Mouse (Mus musculus) E14TG2a.4 (cell line): ENCODE measurements at regions not wholly inside any gene's neighbourhood (a gene's known extent, or its start where the extent isn't known, plus 50 kb on each side); places are given as distances from the start of the nearest gene placed in this dataset.

Experiments used
- H3K27me3 ChIP-seq: 2 replicates; pipeline ENCODE4 v1.6.1; 2014; ENCODE audit warnings: low read length, control low read depth; ENCODE audit not compliant: insufficient read depth
- H3K36me3 ChIP-seq: 2 replicates; pipeline ENCODE4 v1.6.1; 2014; ENCODE audit warnings: low read length, control low read depth; ENCODE audit not compliant: insufficient read depth
- H3K4me1 ChIP-seq: replicated peaks from 2 replicates; pipeline ENCODE4 v1.6.1; 2014; ENCODE audit warnings: low read depth, low read length, control low read depth
- H3K4me3 ChIP-seq: replicated peaks from 2 replicates; pipeline ENCODE4 v1.5.1; 2014; ENCODE audit warnings: mild to moderate bottlenecking, low read length
- H3K9me3 ChIP-seq: 2 replicates; pipeline ENCODE4 v1.6.1; 2014; ENCODE audit warnings: low read length, control low read depth
- CTCF ChIP-seq: conservative IDR thresholded peaks from 2 replicates; pipeline ENCODE4 v1.5.1; 2014; ENCODE audit warnings: low read length
- NANOG ChIP-seq: IDR thresholded peaks from 2 replicates; pipeline ENCODE4 v1.6.1; 2014; ENCODE audit warnings: borderline replicate concordance, low read length, mixed read lengths
- POU5F1 ChIP-seq: IDR thresholded peaks from 2 replicates; pipeline ENCODE4 v1.6.1; 2014; ENCODE audit warnings: low read length, borderline replicate concordance

DNA sequence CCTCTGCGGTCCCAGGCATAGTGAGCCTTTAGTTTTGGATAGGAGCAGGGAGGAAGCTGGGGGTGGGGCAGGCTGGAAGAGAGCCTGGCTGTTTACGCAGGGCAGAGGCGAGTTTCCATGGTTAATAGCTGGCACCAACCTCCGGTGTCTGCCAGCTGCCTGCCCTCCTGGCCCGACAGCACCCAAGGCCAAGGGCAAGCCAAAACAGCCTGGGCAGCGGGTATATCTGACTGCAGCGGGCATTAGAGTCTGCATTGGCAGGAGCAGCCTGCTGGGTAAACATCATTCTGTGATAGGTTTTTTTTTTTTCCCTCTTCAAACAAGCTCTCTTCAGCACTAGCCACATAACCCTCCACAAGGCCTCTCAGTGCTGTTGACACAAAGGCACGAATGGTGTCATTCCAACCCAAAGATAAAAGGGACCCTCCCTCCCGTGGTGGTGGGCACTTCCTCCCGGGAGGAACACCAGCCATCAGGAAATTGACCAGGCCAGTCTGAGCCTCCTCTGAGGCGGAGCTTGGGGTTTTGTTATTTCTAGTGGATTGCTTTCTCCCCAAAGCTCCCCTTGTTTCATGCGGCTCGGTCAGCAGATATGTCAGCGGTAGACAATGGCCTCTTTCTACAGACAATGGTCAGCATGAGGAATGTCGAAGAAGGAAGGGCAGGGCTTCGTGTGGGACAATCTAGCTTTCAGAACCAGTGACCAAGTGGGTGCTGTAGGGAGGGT is 131.4 kb downstream of the Mycn start:
- Histone ChIP-seq H3K27me3 (no peaks in the 10 kb centered on the region), H3K4me1 (peaks cover 91% of the 10 kb centered on the region), H3K9me3 (no peaks in the 10 kb centered on the region), H3K4me3 (peak overlapping the region; percentile 62), H3K36me3 (no peaks in the 10 kb centered on the region)
- no peak for TF ChIP-seq NANOG
- no peak for TF ChIP-seq POU5F1
- no peak for TF ChIP-seq CTCF

DNA sequence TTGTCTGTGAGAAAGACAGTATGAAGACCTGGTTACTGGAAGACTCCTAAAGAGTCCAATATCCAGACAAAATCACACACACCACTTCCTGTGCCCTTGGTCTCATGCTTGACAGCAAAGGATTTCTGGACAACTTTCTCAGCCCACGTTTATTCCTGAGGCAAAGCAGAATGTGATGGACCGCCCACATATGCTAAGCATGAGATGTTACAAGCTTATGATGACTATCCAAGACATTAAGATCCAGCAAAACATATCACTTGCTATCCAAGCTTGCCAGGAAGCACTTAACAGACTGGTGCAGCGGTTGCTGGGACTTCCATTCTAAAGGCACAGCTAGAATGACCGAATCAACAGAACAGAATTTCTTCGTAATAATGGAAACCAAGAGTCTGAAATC is 133.6 kb downstream of the Mycn start:
- no peak for TF ChIP-seq POU5F1
- no peak for TF ChIP-seq CTCF
- TF ChIP-seq NANOG, result no peak
- Histone ChIP-seq H3K27me3 (no peaks in the 10 kb centered on the region), H3K9me3 (no peaks in the 10 kb centered on the region), H3K4me3 (no peak overlapping the region), H3K36me3 (no peaks in the 10 kb centered on the region), H3K4me1 (peaks cover 90% of the 10 kb centered on the region)

DNA sequence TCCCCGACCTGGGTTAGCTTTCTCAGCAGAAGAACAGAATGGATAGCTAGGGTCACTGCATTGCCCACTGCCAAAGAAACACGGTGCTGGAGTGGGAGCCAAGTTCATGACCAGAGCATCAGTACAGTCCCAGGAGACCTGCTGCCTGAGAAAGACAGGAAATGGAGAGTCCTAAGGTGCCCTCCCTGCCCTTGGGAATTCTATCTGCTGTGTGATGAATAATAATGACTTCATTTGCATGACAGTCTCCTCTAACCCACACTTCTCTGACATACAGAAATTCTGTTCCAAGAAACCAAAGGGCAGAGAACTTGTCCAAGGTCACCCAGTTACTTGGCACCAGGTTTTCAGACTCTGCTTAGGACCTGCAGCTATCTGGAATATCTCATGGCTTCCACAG is 138.1 kb downstream of the Mycn start:
- Histone ChIP-seq H3K36me3 (peaks cover 12% of the 10 kb centered on the region; the same call in 1 of the 2 replicates), H3K4me3 (no peak overlapping the region), H3K27me3 (no peaks in the 10 kb centered on the region), H3K4me1 (peaks cover 73% of the 10 kb centered on the region), H3K9me3 (peaks cover 20% of the 10 kb centered on the region)
- TF ChIP-seq CTCF (no peak), POU5F1 (peak; percentile 89), NANOG (peak; percentile 81)

DNA sequence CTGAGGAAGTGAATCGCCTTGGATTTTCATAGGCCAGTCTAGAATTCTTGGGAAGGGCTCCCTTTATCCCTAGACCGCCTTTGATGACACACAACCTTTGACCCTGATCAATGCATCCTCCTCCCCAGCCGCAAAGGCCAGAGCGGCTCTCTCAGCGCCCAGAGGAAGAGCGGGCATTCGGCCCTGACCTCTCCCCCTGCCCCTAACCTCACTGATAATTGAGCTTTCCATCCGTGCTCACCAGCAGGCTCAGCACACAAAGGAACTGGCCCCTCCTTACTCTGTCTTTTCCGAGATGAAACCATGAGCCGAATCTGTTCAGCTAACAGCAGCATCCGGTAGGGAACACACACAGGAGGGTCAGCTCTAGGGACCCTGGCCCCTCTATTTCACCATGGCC is 139.3 kb downstream of the Mycn start:
- peaks cover 12% of the 10 kb centered on the region; the same call in 1 of the 2 replicates for H3K36me3 ChIP-seq
- H3K27me3 ChIP-seq, result no peaks in the 10 kb centered on the region
- H3K9me3 ChIP-seq, result peaks cover 20% of the 10 kb centered on the region
- TF ChIP-seq NANOG (no peak), POU5F1 (no peak), CTCF (no peak)
- H3K4me1 ChIP-seq, result peaks cover 73% of the 10 kb centered on the region
- no peak overlapping the region for H3K4me3 ChIP-seq

DNA sequence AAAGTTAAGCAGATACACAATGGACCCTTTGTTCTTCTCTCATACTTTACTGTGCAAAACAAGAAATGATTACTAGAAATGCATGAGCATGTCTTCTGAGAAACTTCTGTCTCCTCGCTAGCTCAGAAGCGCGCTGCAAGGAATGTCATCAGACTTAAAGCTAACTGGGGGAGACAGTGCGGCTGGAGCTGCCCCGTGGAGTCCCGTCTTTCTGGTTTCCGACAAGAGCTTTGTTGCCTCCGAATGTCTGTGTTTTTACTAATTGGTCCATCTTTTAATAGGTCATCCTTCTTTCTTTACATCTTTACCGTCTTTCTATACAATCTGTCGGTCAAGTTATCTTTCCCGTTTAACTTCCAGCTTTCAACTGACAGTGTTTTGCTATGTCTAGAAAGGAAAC is 140.0 kb downstream of the Mycn start:
- Histone ChIP-seq H3K27me3 (no peaks in the 10 kb centered on the region), H3K36me3 (peaks cover 12% of the 10 kb centered on the region; the same call in 1 of the 2 replicates), H3K9me3 (peaks cover 20% of the 10 kb centered on the region), H3K4me3 (no peak overlapping the region), H3K4me1 (peaks cover 73% of the 10 kb centered on the region)
- TF ChIP-seq POU5F1, result no peak
- TF ChIP-seq NANOG, result no peak
- TF ChIP-seq CTCF, result no peak

DNA sequence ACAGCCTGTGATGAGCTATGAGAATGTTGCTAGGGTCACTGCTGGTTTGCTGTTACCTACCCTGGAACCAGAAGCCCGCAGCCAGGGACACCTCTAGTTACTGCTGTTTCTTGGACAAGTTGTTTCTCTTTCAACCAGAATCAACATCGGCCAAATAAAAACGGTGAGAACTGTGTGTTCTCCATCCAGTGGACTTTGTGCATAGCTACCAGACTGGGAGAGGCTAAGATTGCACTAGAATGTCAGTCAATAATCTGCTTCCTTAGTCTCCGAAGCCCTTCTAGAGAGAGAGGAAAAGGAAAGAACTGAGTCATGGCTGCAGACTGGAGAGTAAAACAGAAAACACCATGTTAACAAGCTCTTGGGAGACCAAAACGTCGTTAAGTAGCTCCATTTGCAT is 141.6 kb downstream of the Mycn start:
- peaks cover 20% of the 10 kb centered on the region for H3K9me3 ChIP-seq
- TF ChIP-seq POU5F1 (no peak), NANOG (no peak), CTCF (no peak)
- peaks cover 72% of the 10 kb centered on the region for H3K4me1 ChIP-seq
- no peaks in the 10 kb centered on the region for H3K27me3 ChIP-seq
- H3K4me3 ChIP-seq, result no peak overlapping the region
- peaks cover 12% of the 10 kb centered on the region; the same call in 1 of the 2 replicates for H3K36me3 ChIP-seq

DNA sequence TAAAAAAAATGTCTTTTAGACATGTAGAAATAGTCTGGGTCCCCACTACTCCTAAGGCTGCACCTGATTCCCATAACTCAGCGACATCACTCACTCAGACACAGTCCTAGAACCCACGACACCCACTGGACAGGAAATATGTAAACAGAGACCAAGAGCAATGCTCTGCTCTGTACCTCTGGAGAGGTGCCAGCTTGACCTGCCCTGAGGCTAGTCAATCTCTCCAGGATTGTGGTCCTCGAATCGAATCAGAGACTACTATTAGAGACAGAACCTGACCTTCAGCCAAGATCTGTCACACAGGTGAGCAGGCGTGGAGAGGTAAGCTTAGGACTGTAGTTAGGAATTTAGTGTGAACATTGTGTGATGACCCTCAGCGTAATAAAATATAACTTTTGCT is 152.7 kb downstream of the Mycn start:
- no peak for TF ChIP-seq NANOG
- no peak for TF ChIP-seq POU5F1

DNA sequence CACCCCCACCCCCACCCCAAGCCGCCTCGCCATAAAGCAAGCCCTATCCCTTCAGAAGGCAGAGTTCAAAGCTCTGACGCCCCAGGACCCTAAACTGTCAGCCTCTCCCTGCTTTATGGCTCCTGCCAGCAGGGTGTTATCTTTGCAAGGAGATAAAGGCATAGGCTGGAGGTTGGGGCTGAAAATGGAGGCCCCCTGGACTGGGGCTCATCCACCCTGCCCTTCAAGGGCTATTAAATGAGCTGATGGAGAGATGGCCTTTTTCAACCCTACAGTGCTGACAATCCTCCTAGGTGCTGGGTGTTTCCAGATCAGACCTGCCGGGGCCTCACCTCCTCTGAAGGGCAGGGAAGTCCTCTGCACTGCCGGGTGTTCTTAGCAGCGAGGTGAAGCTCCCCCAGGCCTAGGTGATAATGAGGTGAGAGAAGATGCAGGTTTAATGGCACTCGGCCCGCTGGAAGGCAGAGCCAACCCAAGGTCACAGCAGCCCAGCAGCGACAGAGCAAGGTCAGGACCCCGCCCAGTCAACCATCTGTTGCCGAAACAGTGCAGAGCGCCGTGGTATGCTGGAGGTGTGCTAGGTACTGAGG is 153.4 kb downstream of the Mycn start:
- peaks cover 7% of the 10 kb centered on the region for H3K9me3 ChIP-seq
- TF ChIP-seq POU5F1, result no peak
- TF ChIP-seq NANOG, result peak; percentile 64; the same call in 1 of the 2 replicates
- TF ChIP-seq CTCF, result no peak
- no peaks in the 10 kb centered on the region for H3K27me3 ChIP-seq
- peaks cover 13% of the 10 kb centered on the region for H3K36me3 ChIP-seq
- H3K4me3 ChIP-seq, result peak overlapping the region; percentile 79
- H3K4me1 ChIP-seq, result peaks cover 90% of the 10 kb centered on the region

More for the DNA sequence above, 152.7 kb downstream of the Mycn start:
- Histone ChIP-seq H3K4me1 (peaks cover 90% of the 10 kb centered on the region), H3K27me3 (no peaks in the 10 kb centered on the region), H3K36me3 (peaks cover 13% of the 10 kb centered on the region), H3K9me3 (peaks cover 7% of the 10 kb centered on the region), H3K4me3 (peak overlapping the region; percentile 79)
